Mouse (Mus musculus): Measurements from ENCODE around the gene Cenpq. TPM values are rescaled to one million over a fixed set of nuclear protein-coding genes. Genes with fewer than 3 reads are reported as not detected.

Cenpq gene
- total and polyA plus RNA-seq, 3 experiments: 15.9 to 52.8 (median 33.8) TPM

Other genes starting within 250 kb of the Cenpq start
- not detected in 2 replicates for gene Esp1, start 207.9 kb downstream of the Cenpq start, total RNA-seq (2012; rRNA removed)
- gene Esp1, start 207.9 kb downstream of the Cenpq start, total RNA-seq (2014; rRNA removed): not detected in 2 replicates
- not detected in 2 replicates for gene Esp1, start 207.9 kb downstream of the Cenpq start, polyA plus RNA-seq (2012; ENCODE audit: insufficient read length, low read depth)
- not detected in 2 replicates for gene Crisp2, start 128.0 kb downstream of the Cenpq start, total RNA-seq (2012; rRNA removed)
- not detected in 2 replicates for gene Crisp2, start 128.0 kb downstream of the Cenpq start, total RNA-seq (2014; rRNA removed)
- not detected in 2 replicates for gene Crisp2, start 128.0 kb downstream of the Cenpq start, polyA plus RNA-seq (2012; ENCODE audit: insufficient read length, low read depth)
- gene Rhag, start 123.9 kb downstream of the Cenpq start, total RNA-seq (2012; rRNA removed): not detected in 2 replicates
- not detected in 2 replicates for gene Rhag, start 123.9 kb downstream of the Cenpq start, total RNA-seq (2014; rRNA removed)
- not detected in 2 replicates for gene Rhag, start 123.9 kb downstream of the Cenpq start, polyA plus RNA-seq (2012; ENCODE audit: insufficient read length, low read depth)
- gene 9130008F23Rik, start 54.5 kb downstream of the Cenpq start, total RNA-seq (2012; rRNA removed): not detected in 2 replicates
- gene 9130008F23Rik, start 54.5 kb downstream of the Cenpq start, total RNA-seq (2014; rRNA removed): not detected in 2 replicates
- not detected in 2 replicates for gene 9130008F23Rik, start 54.5 kb downstream of the Cenpq start, polyA plus RNA-seq (2012; ENCODE audit: insufficient read length, low read depth)
- not detected in 2 replicates for gene Glyatl3, start 20.7 kb downstream of the Cenpq start, total RNA-seq (2012; rRNA removed)
- gene Glyatl3, start 20.7 kb downstream of the Cenpq start, total RNA-seq (2014; rRNA removed): not detected in 2 replicates
- gene Glyatl3, start 20.7 kb downstream of the Cenpq start, polyA plus RNA-seq (2012; ENCODE audit: insufficient read length, low read depth): not detected in 2 replicates
- 17.7 and 21.1 TPM in 2 replicates for gene Mut, start 362 bp downstream of the Cenpq start, total RNA-seq (2012; rRNA removed)
- 19.4 and 20.8 TPM in 2 replicates for gene Mut, start 362 bp downstream of the Cenpq start, total RNA-seq (2014; rRNA removed)
- 16.2 and 18.7 TPM in 2 replicates for gene Mut, start 362 bp downstream of the Cenpq start, polyA plus RNA-seq (2012; ENCODE audit: insufficient read length, low read depth)

All from CH12.LX (cell line).